Mouse (Mus musculus) heart, adult 11 months (tissue): ENCODE data around the gene Prtg.

ENCODE experiments used
- DNase-seq: peaks from one replicate; pipeline ENCODE4 v3.0.0; 2022

Prtg gene

DNA sequence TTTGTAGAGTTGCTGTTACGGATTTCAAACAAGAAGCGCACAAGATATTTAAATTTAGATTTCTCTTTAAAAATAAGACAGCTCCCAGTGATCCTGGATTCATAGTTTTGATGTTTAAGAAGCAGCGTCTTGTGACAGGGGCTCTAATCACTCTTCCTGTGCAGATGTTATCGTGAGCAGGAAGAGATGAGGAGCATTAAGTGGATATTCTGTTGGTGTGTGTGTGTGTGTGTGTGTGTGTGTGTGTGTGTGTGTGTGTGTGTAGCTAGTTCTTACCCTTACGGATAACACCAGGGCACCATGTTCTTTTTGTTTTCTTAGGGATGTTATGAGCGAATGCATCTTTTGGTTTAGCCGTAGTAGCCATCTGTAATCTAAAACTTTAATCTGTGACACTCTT is 5.4 kb downstream of the Prtg start:
- DNase-seq: no peak

DNA sequence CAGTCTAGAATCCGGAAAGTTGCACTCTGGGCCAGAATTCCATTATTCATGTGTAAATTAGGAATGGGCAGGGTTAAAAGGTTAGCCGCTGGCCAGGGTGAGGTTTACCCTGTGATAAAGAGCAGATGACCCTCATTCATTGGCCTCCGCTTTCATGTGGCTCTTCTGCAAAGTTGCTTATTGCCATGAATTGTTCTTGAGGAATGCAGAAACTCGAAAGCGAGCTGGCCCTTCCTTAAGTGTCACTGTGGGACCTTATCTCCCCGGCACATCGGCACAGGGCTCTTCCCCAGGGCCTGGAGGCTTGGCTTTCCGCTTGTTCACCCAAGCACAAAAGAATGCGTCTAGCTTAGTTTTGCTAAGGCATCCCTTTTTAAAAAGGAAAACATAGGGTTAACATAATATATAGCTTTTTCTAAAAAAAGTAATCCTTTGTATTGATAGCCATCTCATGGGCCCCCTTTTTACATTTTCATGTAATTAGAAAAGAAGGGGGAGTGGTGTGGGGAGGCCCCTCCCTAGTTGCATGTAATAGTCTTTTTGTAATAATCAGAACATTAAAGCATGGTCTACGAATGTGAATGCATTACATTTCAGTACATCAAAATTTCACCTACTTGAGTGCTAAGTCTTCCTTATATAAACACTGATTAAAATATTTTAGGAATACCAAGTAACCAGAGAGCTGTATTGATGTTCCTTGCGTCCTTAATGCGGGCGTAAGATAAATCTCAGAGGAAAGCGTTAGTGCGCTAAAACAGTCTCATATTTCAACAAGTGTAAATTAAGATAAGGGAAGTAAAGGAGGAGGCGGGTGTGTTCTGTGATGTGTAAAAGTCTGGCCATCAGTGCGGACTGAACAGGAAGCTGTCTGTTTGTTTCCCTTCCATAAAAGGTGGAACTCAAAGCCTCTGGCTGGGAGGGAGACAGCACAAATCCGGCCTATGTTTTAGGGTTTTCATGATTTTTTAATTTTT is 6.2 kb downstream of the Prtg start:
- peak; percentile 88 for DNase-seq

DNA sequence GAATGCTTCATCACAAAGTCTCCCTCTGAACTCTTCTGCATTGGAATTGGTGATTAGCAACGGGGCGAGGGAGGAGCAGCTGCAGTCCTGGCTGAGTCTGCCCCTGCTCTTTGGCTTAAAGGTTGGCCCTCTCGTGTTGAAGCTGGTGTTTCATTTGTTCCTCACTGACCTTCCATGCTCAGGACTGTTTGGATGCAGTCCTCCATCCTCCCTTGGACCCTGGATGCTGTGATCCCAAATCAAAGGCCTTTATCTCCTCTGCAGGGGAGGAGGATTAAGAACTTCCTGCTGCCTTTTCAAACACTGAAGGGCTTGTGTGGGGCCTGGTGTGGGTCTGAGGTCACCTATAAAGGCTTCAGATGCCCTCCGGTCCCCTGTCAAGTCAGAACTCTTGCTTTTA is 18.8 kb downstream of the Prtg start:
- no peak for DNase-seq

DNA sequence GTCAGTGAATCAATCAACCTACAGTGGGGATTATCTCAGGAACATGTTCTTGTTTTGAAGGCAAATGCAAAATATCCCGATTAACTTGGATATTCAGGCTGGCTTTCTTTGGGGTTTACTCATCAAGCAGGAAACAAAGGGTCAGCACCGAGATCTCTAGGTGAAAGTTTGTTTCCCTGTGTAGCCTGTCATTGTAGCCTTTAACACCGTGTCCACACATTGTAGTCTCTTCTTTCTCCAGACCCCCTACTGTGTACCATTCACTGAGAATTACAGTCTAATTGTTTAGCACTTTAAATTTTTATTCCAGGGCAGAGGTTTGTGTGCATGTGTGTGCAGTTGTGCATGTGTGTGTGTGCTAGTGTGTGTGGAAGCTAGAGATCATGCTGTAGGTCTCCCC is 19.3 kb downstream of the Prtg start:
- no peak for DNase-seq

DNA sequence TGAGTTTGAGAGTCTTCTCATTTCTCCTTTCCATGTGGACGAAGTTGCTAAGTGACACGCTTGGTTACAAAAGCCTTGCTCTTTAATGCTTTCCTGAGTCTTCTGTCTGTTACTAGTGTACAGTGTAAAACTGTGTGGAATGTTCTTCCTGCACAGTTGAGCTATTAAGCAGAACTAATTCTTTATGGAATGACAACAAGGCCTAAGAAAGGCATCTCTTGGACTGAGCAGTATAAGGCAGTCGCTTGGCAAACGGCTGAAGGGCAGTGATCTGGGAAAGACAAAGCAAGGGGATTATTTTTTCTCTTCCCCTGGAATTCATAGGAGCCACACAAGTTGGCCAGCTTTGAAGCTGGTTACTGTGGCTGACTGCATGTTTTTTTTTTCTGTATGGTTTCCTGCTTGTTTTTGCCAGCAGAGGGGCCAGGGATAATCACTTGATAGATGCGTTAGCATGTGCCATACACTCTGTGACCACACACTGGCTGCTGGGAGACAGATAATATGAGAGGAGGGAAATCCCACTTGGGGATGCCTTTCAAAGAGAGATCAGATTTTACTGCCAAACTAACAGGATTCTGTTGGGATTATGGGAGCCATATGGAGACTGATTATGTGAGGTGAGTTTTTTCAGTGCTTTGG is 22.1 kb downstream of the Prtg start:
- no peak for DNase-seq

DNA sequence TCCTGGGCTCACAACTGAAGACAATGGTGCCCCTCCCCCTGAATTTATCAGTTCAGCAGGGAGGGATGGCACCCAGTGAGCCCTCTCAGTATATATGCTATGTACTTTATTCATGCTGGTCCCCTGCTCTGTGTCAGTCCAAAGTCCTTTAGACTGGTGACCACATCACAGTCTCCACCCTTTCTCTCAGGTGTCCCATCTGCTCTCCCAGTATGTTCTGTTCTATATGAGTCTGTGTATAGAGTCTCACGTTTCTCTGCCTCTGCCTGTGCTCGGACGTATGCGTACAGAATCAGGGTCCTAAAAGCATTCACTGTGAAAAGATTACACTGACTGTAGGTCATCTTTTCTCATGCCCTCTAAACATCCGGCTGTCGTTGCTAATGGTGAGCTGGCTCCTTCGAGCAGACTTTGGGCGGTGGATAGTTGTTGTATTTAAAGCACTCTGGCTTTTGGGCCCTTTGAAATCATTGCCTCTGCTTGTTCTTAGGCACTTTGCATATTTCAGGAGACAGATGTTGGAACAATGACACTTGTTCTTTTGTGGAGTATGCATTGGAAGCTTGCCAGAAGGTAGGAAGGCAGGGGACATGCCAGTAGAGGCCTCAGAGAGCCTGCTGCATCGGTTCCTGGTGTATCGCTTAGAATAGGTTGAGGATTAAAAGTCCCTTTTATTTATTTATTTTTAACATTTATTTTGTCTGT is 27.5 kb downstream of the Prtg start:
- no peak for DNase-seq

DNA sequence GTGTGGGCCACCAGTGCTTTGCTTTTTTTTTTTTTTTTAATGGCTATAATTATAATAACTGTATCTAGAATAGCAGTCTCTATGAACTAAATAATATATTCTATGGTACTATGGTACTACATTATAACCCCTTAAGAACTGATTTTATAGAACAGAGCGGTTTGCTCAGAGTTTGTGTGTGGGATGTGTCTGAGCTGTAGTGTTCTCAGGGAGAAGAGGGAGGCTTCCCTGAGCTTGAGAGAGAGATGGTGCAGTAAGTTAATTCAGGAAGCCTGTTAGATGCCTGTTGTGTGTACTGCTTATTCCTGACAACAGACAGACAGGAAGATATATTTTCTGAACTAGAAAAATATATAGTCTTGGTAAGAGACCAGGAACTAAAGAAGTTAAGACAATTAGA is 28.3 kb downstream of the Prtg start:
- no peak for DNase-seq

DNA sequence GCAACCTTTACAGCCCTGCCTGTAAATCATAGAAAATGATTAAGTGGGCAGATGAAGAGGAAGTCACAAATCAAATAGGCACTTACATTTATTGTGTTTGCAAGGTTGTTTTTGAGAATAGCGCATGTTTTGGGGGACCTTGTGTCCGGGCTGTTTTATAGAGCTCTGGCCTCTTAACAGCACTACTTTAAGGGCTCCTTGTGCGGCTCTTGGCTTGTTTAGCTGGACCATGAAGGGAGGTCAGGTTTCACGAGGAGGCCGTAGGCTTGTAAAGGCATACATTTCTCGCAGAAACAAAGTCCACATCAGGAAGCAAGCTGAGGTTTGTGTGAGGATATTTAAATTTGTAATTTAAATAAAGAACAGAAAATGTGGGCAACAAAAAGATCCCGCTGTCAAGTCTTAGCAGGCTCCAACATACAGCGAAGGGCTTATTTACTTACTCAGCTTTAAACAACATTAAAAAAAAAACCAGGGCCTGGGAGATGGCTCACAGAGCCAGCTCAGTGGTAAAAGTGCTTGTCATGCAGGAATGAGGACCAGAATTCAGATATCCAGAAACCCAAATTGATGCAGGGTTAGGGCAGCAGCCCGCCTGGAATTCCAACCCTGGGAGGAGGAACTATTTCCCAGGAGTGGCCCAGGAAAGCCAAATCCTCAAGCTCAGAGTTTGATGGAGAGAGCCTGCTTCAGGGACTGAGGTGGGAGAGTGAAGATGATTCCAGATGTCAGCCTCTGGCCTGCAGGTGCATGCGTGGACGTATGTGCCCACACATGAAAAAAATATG is 30.2 kb downstream of the Prtg start:
- DNase-seq: peak; percentile 64

DNA sequence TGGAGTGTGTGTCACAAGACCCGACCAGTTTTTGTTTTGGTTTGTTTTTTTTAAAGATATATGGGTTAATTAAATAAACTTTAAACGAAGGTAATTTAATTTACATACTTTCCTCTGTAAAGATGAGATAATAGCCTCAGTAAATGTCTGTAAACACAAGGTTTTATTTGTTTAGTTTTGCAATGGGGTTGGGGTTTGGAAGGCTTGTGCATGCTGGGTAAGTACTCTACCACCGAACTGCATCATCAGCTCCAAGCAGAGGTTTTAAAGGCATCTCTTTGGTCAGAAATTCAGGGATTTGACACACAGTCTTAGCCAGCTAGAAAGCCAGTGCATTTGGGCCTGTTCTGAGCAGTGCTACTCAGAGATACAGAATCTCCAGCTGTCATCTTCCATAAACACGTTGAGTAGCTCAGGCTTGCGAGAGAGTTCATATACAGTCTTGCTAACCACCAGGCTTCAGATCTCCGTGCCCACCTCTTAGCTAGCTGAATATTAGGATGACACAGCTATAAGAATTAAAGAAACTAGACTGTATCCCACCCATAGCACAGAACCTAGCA is 31.0 kb downstream of the Prtg start:
- peak; percentile 57 for DNase-seq

DNA sequence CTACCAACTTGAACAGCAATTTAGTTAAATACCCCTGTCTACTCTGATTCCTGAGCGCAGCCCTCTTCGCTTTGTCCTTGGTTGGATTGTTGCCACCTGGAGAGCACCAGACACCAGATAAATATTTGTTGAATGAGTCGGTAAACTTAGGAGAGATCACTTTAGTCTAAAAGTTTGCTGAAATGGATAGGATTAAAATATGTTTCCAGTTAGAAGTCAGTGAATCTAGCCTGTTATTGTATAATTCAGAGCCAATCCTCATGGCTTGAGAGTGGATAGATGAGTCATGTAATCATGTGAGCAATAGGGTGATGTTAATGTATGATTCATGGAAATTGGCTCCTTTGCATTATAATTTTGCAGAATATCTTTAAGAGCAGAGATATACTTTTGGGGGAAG is 31.6 kb downstream of the Prtg start:
- no peak for DNase-seq

DNA sequence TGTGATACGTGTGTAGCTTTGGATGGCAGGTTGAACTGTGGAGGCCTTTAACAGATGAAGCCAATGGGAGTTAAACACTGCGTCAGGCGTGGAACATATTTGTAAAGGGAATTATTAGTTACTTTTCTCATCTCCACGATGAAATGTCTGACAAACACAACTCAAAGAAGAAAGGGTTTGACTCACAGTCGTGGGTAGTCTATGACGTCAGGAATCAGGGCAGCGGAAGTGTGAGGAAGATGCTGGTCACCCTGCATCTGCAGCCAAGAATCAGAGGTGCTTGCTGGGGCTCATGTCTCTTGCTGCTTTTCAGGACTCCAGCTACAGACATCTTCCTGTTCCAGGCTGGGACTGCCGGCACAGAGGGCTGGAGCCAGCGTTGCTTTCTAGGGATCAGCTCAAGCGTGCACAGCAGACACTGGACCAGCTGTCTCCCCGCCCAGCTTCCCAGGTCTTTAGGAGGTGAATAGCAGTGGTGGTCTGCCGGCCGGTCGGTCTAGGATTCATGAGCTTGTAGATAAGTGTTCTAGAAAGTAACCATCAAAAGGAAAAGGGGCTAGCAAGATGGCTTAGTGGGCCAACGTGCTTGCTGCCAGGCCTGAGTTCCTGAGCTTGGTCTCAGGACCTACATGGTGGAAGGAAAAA is 32.8 kb downstream of the Prtg start:
- peak; percentile 58 for DNase-seq

DNA sequence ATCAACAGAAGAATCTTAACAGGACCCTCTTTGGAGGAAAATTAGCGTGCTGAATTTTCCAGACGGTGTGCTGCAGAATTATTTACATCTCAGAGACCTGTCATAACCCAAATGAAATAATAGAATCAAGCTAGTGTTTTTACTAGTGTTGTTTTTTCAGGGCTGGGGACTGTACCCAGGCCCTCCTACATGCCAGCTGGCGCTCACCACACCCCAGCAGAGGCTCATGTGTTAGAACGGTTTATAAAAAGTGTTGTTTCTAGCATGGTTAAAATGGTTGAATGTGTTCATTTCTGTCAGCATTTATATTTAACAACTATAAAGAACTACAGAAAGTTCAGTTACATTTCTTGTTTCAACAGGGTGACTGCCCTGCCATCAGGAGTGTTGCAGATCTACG is 37.8 kb downstream of the Prtg start:
- peak; percentile 42 for DNase-seq

DNA sequence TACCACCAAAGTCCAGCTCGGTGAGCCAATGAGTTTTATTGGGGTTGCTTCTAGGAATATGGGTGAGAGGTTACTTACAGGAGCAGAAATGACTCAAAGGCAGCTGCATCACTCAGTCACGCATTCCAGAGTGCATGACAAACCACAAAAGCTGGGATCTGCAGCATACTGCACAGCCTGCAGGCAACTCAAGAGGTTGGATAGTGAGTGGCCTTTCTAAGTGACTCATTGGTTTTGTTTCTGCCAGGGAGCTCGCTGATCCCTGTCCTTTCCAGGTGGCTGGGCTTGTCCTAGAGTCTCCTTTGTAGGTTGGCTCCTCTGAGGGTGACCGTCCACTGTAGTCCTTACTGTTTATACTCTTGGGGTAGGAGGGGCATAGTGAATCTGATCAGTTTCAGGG is 39.5 kb downstream of the Prtg start:
- DNase-seq: peak; percentile 78

DNA sequence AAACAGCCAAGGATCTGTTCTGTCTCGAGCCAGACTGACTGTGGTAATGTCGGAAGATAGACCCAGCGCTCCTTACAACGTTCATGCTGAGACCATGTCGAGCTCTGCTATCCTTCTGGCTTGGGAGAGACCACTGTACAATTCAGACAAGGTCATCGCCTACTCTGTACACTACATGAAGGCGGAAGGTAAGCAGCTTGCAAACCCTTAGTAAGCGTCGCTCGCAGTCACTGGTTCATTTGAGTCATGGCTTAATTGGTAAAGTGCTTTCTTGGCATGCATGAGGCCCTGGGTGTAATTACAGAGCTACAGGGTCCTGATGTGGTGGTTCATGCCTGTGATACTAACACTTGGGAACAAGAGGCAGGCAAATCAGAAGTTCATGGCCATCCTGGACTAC is 44.9 kb downstream of the Prtg start:
- peak; percentile 39 for DNase-seq

DNA sequence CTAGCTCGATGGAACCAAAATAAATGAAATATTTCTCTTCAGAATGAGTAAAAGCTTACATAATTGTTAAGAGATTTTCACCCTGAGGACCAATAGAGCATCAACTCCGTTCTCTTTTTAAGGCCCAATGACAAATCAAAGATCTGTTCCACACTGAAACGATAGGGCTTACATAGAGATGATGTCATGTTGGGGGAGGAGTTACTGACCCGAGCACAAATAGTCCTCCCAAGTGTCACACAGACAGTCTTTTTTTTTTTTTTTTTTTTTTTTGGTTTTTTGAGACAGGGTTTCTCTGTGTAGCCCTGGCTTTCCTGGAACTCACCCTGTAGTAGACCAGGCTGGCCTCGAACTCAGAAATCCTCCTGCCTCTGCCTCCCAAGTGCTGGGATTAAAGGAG is 45.3 kb downstream of the Prtg start:
- no peak for DNase-seq

DNA sequence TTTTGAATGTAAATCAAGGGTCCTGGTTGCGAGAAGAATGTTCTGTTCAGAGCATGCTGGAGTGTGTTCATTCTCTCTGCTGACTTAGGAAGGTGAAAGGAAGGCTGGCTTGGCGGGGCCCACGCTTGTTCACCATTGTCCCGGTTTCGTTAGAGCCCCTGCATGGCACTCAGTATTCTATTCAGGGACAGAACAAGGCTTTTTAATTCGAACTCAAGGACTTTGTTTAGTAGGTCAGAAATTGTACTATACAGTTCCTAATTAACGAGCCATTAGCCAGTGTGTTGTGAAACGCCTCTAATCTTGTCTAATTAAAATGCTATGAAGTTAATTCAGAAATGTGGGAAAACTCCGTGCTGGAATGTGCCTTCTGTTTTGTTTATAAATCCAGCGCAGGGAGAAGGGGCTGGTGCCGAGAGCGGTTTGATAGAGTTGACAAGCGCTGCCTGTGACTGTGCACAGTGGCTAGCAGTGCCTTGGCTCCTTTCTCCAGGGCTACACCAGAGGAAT is 47.1 kb downstream of the Prtg start:
- DNase-seq: peak; percentile 62

DNA sequence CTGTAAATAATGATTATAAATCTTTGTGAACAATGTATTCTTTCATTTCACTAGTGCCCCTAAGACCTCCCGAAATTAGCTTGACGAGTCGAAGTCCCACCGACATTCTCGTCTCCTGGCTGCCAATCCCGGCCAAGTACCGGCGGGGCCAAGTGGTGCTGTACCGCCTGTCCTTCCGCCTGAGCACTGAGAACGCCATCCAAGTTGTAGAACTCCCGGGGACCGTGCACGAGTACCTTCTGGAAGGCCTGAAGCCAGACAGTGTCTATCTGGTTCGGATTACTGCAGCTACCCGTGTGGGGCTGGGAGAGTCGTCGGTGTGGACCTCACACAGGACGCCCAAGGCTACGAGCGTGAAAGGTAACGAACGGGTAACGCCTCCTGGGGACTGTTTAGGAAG is 50.0 kb downstream of the Prtg start:
- DNase-seq: peak; percentile 84

DNA sequence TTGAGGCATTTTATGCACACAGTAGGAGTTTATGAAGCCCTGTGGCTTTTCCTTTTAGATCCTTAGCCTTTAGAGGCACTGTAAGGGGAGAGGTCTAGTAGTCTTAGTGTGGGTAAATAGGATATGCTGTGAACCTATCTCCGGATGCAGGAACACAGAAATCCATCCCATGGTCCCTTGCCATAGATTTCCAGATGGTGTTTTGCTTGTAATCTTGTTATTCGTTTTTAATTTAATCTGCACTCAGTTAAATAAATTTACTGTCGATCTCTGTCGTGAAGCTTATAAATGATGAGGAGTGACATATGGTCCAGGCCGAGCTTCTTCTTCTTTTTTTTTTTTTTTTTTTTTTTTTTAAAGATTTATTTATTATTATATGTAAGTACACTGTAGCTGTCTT is 54.1 kb downstream of the Prtg start:
- no peak for DNase-seq

DNA sequence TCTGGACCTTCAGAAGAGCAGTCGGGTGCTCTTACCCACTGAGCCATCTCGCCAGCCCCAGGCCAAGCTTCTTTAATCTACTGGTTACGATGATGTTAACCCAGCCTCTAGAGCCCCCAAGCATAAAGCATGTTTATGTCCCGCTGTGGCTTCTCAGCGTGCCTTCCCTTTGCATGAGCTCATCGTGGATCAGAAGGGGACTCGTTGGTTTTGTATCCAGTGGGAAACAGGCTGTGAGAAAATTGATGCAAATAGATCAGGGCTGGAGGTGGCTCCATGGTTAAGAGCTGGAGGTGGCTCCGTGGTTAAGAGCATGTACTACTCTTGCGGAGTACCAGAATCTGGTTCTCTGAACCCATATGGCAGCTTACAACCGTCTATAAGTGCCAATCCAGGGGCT is 54.6 kb downstream of the Prtg start:
- DNase-seq: peak; percentile 15

DNA sequence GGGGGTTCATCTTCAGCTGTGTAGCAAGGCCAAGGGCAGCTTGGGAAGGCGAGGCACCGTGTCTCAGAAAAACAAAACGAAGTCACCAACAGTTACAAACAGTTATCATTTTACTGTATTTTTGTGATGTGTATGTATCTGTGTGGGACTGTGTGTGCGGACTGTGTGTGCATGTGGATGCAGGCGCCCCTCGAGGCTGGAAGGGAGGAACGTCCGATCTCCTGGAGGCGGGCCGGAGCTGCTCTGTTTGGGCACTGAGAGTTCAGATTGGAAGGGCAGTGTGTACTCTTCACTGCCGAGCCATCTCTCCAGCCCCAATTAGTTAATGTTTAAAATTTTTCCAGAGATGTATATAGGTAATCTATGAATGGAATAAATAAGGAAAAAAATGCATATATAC is 55.5 kb downstream of the Prtg start:
- DNase-seq: peak; percentile 63

DNA sequence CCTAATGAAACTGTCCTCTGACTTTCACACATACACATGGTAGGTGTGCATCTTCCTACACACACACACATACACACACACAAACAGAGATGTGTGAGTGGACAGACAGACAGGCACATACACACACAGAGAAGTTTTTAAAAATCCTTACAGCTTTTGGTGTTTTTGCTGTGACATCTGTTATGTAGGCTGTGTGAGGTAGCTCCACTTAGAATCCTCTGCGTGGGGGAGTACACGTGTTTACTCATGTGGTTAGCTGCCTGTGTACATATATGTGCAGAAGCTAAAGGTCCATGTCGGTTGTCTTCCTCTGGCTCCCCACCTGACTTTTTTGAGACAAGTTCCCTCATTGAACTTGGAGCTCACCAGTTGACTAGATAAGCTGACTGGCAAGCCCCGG is 56.3 kb downstream of the Prtg start:
- no peak for DNase-seq

DNA sequence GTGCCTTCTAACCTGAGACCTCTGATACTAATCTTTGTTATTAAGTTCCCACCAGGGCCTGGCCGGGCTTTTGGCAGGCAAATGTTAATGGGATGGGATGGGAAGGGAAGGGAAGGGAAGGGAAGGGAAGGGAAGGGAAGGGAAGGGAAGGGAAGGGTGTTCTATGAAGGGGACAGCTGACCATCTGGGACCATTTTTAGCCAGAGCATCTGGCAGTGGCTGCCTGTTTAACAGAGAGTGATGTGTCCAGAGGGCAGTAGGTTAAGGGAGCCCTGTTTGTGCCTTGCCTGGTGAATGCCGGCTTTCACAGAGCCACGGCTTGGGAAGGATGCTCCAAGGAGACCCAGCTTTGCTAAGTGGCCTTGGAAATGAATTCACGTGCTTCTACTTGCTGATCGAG is 57.1 kb downstream of the Prtg start:
- DNase-seq: peak; percentile 85
